In genomic region chr7:44004847-44005246, GRCm38 (mm10) we compare ENCODE assay signal across 33 mouse cellular contexts. TPM values are rescaled to one million over a fixed set of nuclear protein-coding genes. Genes with fewer than 3 reads are reported as not detected.
"Had no signal": no experiment of that assay in that cellular context is flagged by ENCODE, and none has a peak within 500 bp of the region (broad histone marks: within the 10 kb centered on the region; RNA-seq: fewer than 3 reads in every experiment).

No protein-coding gene starts in this region.

- H3K4me1 ChIP-seq: intestine, embryonic 15.5 days; limb, embryonic 10.5 days; limb, embryonic 13.5 days; liver, embryonic 12.5 days; liver, embryonic 15.5 days; lung, embryonic 15.5 days; neural tube, embryonic 13.5 days had no signal

- H3K27ac ChIP-seq: intestine, embryonic 15.5 days; layer of hippocampus, adult 2 months; limb, embryonic 10.5 days; limb, embryonic 13.5 days; liver, embryonic 12.5 days; liver, embryonic 15.5 days; lung, embryonic 15.5 days; neural tube, embryonic 13.5 days; stomach, postnatal 0 days had no signal

- ATAC-seq: intestine, embryonic 15.5 days; liver, embryonic 12.5 days had no signal

- H3K4me3 ChIP-seq: intestine, embryonic 15.5 days; layer of hippocampus, adult 2 months; limb, embryonic 10.5 days; limb, embryonic 13.5 days; liver, embryonic 12.5 days; liver, embryonic 15.5 days; lung, embryonic 15.5 days; myocyte; neural tube, embryonic 13.5 days had no signal

- H3K9ac ChIP-seq: intestine, embryonic 15.5 days; limb, embryonic 13.5 days; liver, embryonic 12.5 days; liver, embryonic 15.5 days; lung, embryonic 15.5 days; neural tube, embryonic 13.5 days had no signal

- H3K27me3 ChIP-seq: intestine, embryonic 15.5 days; limb, embryonic 13.5 days; liver, embryonic 12.5 days; liver, embryonic 15.5 days; lung, embryonic 15.5 days; neural tube, embryonic 13.5 days had no signal

- DNase-seq: kidney, adult 18-20 months; kidney, adult 9 months; kidney, postnatal 14 days; kidney, postnatal 4 days; layer of hippocampus, adult 9-11 months; liver; lung, adult 18-20 months; lung, postnatal 4 days; midbrain, embryonic 14.5 days; retina, postnatal 1 day; thymus, adult 2 months; thymus, postnatal 14 days; thymus, postnatal 4 days had no signal

- H3K36me3 ChIP-seq: intestine, embryonic 15.5 days; limb, embryonic 10.5 days; limb, embryonic 13.5 days; liver, embryonic 12.5 days; liver, embryonic 15.5 days; lung, embryonic 15.5 days; neural tube, embryonic 13.5 days had no signal

RNA-seq across cellular contexts. Expression of gene Klk1b26, which starts 7.1 kb away (rescaled TPM):
- total RNA-seq: layer of hippocampus, adult 2 months; layer of hippocampus, postnatal 25 days; left cerebral cortex, adult 18-20 months; left cerebral cortex, postnatal 25 days; megakaryocyte-erythroid progenitor cell, adult 5-6 weeks; neutrophil, adult 5-6 weeks had no signal
- polyA plus RNA-seq: intestine, embryonic 15.5 days; kidney, embryonic 16.5 days; limb, embryonic 10.5 days; limb, embryonic 13.5 days; liver, embryonic 12.5 days; lung, embryonic 15.5 days; midbrain, embryonic 11.5 days; midbrain, embryonic 14.5 days; neural tube, embryonic 13.5 days; small intestine, adult 2 months; spleen, adult 2 months; stomach, embryonic 14.5 days; stomach, postnatal 0 days had no signal

RNA-seq across cellular contexts. Expression of gene Klk1b11, which starts 9.2 kb away (rescaled TPM):
- total RNA-seq: layer of hippocampus, adult 2 months; layer of hippocampus, postnatal 25 days; left cerebral cortex, adult 18-20 months; left cerebral cortex, postnatal 25 days; megakaryocyte-erythroid progenitor cell, adult 5-6 weeks; neutrophil, adult 5-6 weeks had no signal
- polyA plus RNA-seq: intestine, embryonic 15.5 days; kidney, embryonic 16.5 days; limb, embryonic 10.5 days; limb, embryonic 13.5 days; liver, embryonic 12.5 days; liver, embryonic 15.5 days; lung, embryonic 15.5 days; midbrain, embryonic 11.5 days; midbrain, embryonic 14.5 days; myocyte; neural tube, embryonic 13.5 days; small intestine, adult 2 months; stomach, embryonic 14.5 days; stomach, postnatal 0 days had no signal

RNA-seq across cellular contexts. Expression of gene Klk1b9, which starts 29.0 kb away (rescaled TPM):
- total RNA-seq: layer of hippocampus, adult 2 months; layer of hippocampus, postnatal 25 days; left cerebral cortex, adult 18-20 months; left cerebral cortex, postnatal 25 days; megakaryocyte-erythroid progenitor cell, adult 5-6 weeks; neutrophil, adult 5-6 weeks had no signal
- polyA plus RNA-seq: intestine, embryonic 15.5 days; kidney, embryonic 16.5 days; limb, embryonic 10.5 days; limb, embryonic 13.5 days; liver, embryonic 12.5 days; liver, embryonic 15.5 days; lung, embryonic 15.5 days; midbrain, embryonic 11.5 days; midbrain, embryonic 14.5 days; myocyte; neural tube, embryonic 13.5 days; small intestine, adult 2 months; stomach, embryonic 14.5 days; stomach, postnatal 0 days had no signal

RNA-seq across cellular contexts. Expression of gene Klk1b1, which starts 38.3 kb away (rescaled TPM):
- total RNA-seq: layer of hippocampus, adult 2 months; layer of hippocampus, postnatal 25 days; left cerebral cortex, adult 18-20 months; left cerebral cortex, postnatal 25 days; megakaryocyte-erythroid progenitor cell, adult 5-6 weeks; neutrophil, adult 5-6 weeks had no signal
- polyA plus RNA-seq: intestine, embryonic 15.5 days; kidney, embryonic 16.5 days; limb, embryonic 10.5 days; limb, embryonic 13.5 days; liver, embryonic 12.5 days; liver, embryonic 15.5 days; lung, embryonic 15.5 days; midbrain, embryonic 11.5 days; midbrain, embryonic 14.5 days; myocyte; neural tube, embryonic 13.5 days; small intestine, adult 2 months; spleen, adult 2 months; stomach, embryonic 14.5 days; stomach, postnatal 0 days had no signal

RNA-seq across cellular contexts. Expression of gene Klk1b27, which starts 47.2 kb away (rescaled TPM):
- total RNA-seq: layer of hippocampus, adult 2 months; layer of hippocampus, postnatal 25 days; left cerebral cortex, adult 18-20 months; left cerebral cortex, postnatal 25 days; megakaryocyte-erythroid progenitor cell, adult 5-6 weeks; neutrophil, adult 5-6 weeks had no signal
- polyA plus RNA-seq: intestine, embryonic 15.5 days; kidney, embryonic 16.5 days; limb, embryonic 10.5 days; limb, embryonic 13.5 days; liver, embryonic 12.5 days; liver, embryonic 15.5 days; lung, embryonic 15.5 days; midbrain, embryonic 11.5 days; midbrain, embryonic 14.5 days; neural tube, embryonic 13.5 days; stomach, embryonic 14.5 days; stomach, postnatal 0 days had no signal
